Mouse (Mus musculus) gastrocnemius, postnatal 10 days (tissue): ENCODE data around the gene Cybrd1. TPM values are rescaled to one million over a fixed set of nuclear protein-coding genes. Genes with fewer than 3 reads are reported as not detected.

Experiments
- DNase-seq: peaks from one replicate; pipeline ENCODE4 v3.0.0; 2021; ENCODE audit warnings: mixed read lengths
- total RNA-seq, 2 experiments: library from RNA; stranded (reverse); gene quantifications; 2 replicates each; pipeline ENCODE4 v1.2.3; 2021

Gene Cybrd1
- total RNA-seq, 2 experiments from 2014 or later = 3.0 to 4.1 TPM

DNA sequence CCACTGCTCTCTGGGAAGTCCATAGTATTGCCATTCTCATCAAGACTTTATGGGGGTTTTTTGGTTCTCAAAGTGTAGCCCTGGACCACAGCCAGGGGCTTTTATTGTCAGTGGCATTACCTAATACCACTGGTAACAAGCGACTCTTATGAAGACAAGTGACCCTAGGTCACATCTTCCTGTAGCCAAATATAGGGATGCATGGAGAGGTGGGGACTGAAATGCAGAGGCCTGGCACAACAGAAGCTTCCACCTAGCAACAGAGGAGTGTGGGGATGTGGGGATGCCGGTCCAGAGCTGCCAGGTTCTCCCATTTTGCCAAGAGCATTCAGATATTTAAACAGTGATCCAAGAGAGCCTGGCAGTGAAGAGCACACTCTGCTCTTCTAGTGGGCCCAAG lies 5.9 kb downstream of the Cybrd1 start:
- DNase-seq = no peak

GRCm38 (mm10) chr2:71127779-71128534 lies 10.2 kb downstream of the Cybrd1 start:
- DNase-seq = no peak

DNA sequence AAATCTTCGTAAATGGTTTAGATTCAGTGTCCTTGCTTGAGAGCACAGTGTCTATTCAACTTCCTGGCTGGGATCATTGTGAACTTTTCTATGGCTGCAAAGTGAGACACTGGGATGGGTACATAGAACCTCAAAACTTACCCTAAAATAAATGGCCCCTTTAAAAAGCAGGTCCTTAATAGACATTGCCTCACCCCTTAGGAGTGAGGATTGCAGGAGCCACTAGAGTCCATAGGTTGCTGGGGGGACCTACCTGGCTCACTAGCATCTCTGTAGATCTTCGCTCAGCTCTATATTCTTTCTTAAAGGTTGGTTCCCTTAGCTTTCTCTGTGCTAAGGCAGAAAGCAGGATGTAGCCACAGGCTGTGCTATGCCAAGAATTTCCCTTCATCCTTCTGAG lies 12.6 kb downstream of the Cybrd1 start:
- no peak for DNase-seq

DNA sequence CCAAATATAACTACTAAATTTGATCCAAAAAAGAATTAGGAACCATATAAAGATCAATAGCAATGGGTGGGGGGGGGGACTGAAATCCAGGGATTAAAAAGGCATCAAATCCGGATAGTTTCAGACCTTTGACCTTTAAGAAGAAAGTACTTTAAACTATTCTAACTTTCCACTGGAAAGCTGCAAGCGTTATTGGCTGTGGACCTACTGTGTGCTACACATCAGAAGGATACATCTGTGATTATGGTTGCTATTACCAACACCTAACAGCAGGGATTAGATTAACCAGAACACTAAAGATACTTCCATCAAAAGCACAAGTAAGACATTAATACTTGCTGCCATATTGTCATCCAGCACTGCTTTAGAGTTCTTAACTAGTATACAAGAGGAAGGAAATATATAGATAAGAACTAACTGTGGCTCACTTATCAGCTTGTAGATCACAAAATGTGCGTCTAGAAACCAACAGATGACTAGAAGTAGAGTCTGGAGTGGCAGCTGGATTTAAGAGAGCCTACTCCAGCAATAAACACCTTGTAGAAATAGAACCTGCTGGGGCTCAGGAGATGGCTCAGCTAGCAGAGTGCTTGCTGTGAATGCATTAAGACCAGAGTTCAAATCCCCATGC lies 14.3 kb downstream of the Cybrd1 start:
- no peak for DNase-seq

GRCm38 (mm10) chr2:71134041-71134505 lies 16.4 kb downstream of the Cybrd1 start:
- DNase-seq = no peak

- no peak for DNase-seq
Observed at GRCm38 (mm10) chr2:71134836-71135235, 17.1 kb downstream of the Cybrd1 start.

DNA sequence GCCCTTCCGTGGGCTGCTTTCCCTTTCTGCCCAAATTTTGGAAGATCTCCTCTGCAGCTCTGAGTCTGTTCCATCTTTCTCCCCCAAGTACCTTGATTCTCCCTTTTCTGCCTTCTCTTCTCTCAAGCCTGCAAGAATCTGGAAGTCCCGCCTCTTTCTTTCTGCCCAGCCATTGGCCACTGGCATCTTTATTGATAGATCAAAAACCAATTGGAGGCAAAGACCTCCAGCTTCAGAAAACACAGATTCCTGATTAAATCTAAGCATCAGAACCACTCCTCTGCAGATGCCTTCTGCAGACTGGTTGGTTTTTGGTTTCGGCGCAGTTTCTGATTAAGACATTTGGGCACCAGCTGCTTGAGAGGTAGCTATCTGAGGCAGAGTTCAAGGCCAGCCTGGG lies 22.9 kb downstream of the Cybrd1 start:
- DNase-seq = no peak

GRCm38 (mm10) chr2:71142410-71142809 lies 24.7 kb downstream of the Cybrd1 start:
- DNase-seq = no peak

- DNase-seq = no peak
Observed at GRCm38 (mm10) chr2:71145853-71146252, 28.1 kb downstream of the Cybrd1 start.

DNA sequence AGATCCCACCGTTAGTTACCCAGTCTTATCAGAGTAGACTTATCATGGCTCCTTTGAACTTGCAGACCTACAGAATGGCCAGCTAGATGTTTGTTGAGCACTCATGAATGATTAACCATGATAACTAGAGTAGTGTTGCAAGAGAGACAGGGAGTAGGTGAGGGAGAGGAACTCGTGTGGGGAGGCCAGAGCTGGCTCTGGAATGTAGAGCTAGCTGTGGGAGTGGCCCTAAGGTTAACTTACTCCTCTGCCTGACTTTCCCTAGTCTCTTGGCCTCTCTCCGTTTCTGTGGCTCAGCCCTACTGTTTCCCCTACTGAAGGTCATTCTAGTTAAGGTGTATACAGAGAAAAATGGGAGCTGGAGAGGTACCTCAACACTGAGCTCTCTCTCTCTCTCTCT lies 28.5 kb downstream of the Cybrd1 start:
- DNase-seq = no peak

DNA sequence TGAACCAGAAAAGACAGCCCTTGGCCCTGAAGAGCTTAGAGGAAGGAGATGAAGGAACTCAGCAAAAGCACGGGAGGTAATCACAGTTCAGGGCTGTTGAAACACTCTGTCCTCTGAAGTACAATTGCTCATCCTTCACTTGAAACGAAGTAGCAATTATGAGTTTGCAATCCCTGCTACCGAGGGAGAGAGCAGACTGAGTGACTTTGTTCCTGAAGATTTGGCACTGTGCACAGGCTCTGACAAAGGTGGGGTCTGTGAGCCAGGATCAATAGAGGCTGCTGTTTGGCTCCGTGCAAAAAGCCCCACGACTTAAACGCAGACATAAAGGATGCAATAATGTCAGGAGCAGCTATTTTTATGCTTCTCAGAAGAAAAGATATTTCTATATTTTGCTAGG lies 30.1 kb downstream of the Cybrd1 start:
- DNase-seq = no peak

DNA sequence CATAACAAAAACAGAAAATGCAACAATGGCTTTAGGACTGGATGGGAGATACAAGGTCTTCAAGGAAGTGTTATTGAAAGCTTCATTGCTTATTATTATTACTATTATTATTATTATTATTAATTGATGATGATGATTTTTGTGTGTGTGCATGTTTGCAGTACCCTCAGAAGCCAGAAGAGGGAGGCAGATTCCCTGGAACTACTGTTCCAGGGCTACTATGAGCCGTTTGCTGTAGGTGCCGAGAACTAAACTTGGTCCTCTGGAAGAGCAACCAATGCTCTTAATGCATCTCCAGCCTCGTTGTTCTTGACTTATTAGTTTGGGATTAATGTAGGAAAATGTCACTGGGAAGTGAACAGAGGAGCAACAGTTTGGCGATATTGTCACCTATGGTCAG lies 34.4 kb downstream of the Cybrd1 start:
- no peak for DNase-seq

DNA sequence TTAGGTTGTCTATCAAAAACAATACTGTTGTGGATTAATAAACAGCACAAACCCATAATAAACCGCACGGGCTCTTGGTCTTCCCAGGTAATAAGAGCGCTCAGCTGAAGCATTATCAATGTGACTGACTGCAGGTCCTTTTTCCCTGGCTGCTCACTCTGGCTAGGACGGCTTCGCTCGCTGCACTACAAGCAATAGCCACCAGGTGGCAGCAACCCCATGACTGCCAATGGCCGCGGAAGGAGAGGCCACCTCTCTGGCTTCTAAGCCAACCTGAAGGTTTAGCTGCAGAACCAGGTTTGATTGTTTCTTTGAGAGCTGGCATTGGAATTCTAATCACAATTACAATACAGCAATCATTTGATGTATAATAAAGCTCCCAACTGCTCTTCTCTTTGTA lies 37.8 kb downstream of the Cybrd1 start:
- DNase-seq = peak; percentile 80

DNA sequence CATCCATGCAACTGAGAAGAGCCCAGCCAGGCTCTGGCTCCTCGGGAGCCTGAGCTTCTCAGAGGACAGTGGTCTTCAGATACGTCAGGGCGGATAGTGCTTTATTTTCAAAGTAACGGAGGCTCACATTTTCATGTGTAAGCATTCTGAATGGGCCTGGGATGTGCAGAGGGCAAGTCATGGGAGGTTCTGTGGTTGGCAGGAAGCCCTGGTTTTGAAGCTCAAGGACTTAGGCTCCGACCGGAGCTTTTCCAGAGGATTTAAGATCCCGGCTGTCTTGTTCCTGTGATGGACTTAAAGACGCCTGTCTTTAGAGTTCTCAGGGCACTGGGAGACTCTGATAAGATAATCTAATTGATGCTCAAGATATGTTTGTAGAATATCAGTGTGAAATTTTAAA lies 38.7 kb downstream of the Cybrd1 start:
- DNase-seq = no peak

- DNase-seq = no peak
Observed at GRCm38 (mm10) chr2:71157881-71158280, 40.2 kb downstream of the Cybrd1 start.

DNA sequence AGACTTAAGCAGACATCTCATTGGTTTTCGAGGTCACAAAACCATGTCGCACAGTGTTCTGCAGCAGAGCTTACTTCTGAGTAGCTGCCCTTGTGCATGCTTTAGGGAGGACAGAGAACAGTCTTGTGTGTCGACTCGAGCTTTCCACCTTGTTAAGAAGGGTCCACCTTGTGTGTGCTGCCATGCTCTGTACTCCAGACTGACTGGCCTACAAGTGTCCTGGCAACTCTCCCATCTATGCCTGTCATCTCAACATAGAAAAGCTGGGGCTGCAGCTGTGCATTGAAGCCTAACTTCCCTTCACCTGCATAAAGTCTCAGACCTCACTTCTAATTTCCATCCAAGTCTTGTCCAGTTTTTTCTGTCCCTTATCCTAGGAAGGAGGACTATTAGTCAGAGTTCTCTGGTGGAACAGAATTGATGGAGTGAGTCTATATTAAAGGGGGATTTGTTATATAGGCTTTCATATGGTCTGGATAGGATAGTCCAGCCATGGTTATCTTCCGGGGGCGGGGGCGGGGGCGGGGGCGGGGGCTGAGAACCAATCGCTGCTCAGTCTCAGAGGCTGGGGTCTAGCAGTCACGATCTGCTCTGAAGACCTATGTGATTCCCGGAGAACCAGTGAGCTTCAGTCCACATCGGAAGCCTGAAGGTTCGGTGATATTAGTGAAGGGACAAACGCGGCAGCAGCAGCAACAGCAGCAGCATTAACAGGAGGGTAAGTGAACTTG lies 42.0 kb downstream of the Cybrd1 start:
- no peak for DNase-seq

GRCm38 (mm10) chr2:71160307-71160861 lies 42.7 kb downstream of the Cybrd1 start:
- DNase-seq = no peak

DNA sequence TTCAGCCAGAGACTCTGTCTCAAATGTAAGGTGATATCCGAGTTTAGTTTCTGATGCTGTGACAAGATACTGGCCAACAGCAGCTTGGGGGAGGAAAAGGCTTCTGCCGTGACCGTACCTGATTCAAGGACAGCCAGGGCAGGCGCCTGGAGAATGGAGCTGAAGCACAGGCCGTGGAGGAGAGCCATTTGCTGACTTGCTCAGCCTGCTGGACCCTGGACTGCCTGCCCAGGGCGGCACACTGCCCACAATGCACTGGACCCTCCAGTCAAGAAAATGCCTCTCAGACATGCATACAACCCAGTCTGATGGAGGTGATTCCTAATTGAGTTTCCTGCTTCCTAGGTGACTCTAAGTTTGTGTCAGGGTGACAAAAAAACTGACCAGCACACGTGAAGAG lies 43.8 kb downstream of the Cybrd1 start:
- no peak for DNase-seq

DNA sequence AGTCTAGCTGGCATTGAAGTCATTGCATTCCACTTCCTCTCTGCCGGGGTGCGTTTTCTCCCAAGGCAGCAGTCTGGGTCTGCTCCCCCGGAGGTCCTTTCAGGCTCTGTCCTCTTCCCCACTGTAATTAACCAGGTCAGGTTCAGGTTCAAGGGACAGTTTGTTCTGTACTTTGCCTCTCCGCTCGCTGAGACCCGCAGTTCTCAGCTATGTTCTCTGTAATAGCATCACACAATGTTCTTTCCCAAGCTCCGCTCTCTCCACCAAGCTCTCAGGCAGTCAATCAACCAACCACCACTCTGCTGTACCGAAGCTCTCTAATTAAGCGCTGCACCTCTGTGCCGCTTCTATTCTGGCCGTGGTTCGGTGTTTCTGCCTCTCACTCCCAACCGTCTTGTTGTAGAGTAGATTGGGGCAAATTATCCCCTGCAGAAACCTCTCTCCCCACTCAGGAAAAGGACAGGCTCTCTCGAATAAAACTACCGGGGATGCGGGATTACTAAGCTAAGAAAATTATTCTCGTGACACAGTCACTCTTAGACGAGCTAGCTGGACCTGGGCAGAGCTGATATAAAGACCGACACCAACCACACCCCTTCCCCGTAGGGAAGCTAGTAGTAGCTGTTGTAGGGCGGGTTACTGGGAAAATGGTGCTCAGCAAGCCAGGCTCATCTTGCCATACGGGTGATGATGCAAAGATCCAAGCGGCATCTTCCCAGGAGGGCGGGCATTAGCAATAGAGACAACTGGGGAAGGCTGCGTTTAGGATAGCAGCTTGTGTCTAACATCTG lies 45.3 kb downstream of the Cybrd1 start:
- no peak for DNase-seq

- DNase-seq = no peak
Observed at GRCm38 (mm10) chr2:71167211-71167610, 49.5 kb downstream of the Cybrd1 start.

GRCm38 (mm10) chr2:71168461-71169021 lies 50.8 kb downstream of the Cybrd1 start:
- DNase-seq = no peak

- no peak for DNase-seq
Observed at GRCm38 (mm10) chr2:71173031-71173430, 55.3 kb downstream of the Cybrd1 start.
